Mouse (Mus musculus) CH12.LX (cell line): ENCODE data around the gene Papss1. TPM values are rescaled to one million over a fixed set of nuclear protein-coding genes. Genes with fewer than 3 reads are reported as not detected.

Experiments used
- DNase-seq: peaks from one replicate; pipeline ENCODE4 v3.0.0-alpha.2; 2013; ENCODE audit errors: extremely low read depth
- H3K27ac ChIP-seq: 2 replicates; pipeline ENCODE4 v1.5.1; 2012; ENCODE audit warnings: low read depth, mild to moderate bottlenecking, control low read depth, moderate library complexity; ENCODE audit not compliant: insufficient read depth
- H3K27me3 ChIP-seq: replicated peaks from 2 replicates; pipeline ENCODE3; 2012; ENCODE audit warnings: inconsistent platforms
- H3K36me3 ChIP-seq, 2 experiments: replicated peaks in 1 of 2; 2 replicates each; pipeline versions ENCODE3 to v1.6.1; 2012; ENCODE audit warnings: inconsistent platforms in 1 of 2, low read length in 1 of 2, mild to moderate bottlenecking in 1 of 2, mixed read lengths in 1 of 2, moderate library complexity in 1 of 2; ENCODE audit not compliant: control insufficient read depth in 1 of 2, insufficient read depth in 1 of 2
- H3K4me1 ChIP-seq, 2 experiments: 2 replicates each; pipeline ENCODE4 v1.6.1; 2012; ENCODE audit warnings: inconsistent platforms in 1 of 2, moderate library complexity in 1 of 2; ENCODE audit not compliant: insufficient read depth in 2 of 2, control insufficient read depth in 1 of 2
- H3K4me2 ChIP-seq: 2 replicates; pipeline ENCODE4 v1.6.1; 2012; ENCODE audit warnings: low read depth, mild to moderate bottlenecking, control low read depth; ENCODE audit not compliant: poor library complexity, insufficient read depth, severe bottlenecking
- H3K4me3 ChIP-seq, 3 experiments: fragments of 150-350 bp in 1 of 3; sonication (generic) in 1 of 3; replicated peaks in 1 of 3; 2 replicates each; pipeline versions ENCODE3 to v1.5.1; 2011 to 2012; ENCODE audit warnings: low read depth in 2 of 3, low read length in 2 of 3, mild to moderate bottlenecking in 2 of 3, moderate library complexity in 2 of 3, control low read depth in 1 of 3, improper control_type of control experiment in 1 of 3, inconsistent platforms in 1 of 3, mixed read lengths in 1 of 3; ENCODE audit not compliant: poor library complexity in 1 of 3
- H3K79me2 ChIP-seq: replicated peaks from 2 replicates; pipeline ENCODE4 v1.6.1; 2012; ENCODE audit warnings: mild to moderate bottlenecking, moderate library complexity; ENCODE audit not compliant: control insufficient read depth, poor library complexity, insufficient read depth, severe bottlenecking; ENCODE audit errors: extremely low read depth
- H3K9ac ChIP-seq: 2 replicates; pipeline ENCODE4 v1.6.1; 2012; ENCODE audit warnings: low read depth, mild to moderate bottlenecking, control low read depth, moderate library complexity; ENCODE audit not compliant: insufficient read depth
- H3K9me3 ChIP-seq: replicated peaks from 2 replicates; pipeline ENCODE3; 2012; ENCODE audit warnings: low read length, inconsistent platforms, mixed read lengths
- BHLHE40 ChIP-seq: IDR thresholded peaks from 2 replicates; pipeline ENCODE4 v1.6.1; 2011; ENCODE audit warnings: mild to moderate bottlenecking, low read depth, low read length, improper control_type of control experiment
- CTCF ChIP-seq, 2 experiments: IDR thresholded peaks in 1 of 2; conservative IDR thresholded peaks in 1 of 2; 2 replicates each; pipeline ENCODE4 v1.5.1; 2011 to 2012; ENCODE audit warnings: low read depth in 2 of 2, low read length in 2 of 2, improper control_type of control experiment in 1 of 2, inconsistent platforms in 1 of 2, mild to moderate bottlenecking in 1 of 2, moderate library complexity in 1 of 2
- ETS1 ChIP-seq: conservative IDR thresholded peaks from 2 replicates; pipeline ENCODE4 v1.6.1; 2012; ENCODE audit warnings: low read depth, mild to moderate bottlenecking, inconsistent platforms, low read length, improper control_type of control experiment, moderate library complexity
- HCFC1 ChIP-seq: IDR thresholded peaks from 2 replicates; pipeline ENCODE4 v1.6.1; 2012; ENCODE audit warnings: low read depth, mild to moderate bottlenecking, inconsistent platforms, low read length, improper control_type of control experiment
- IRF4 ChIP-seq: IDR thresholded peaks from 2 replicates; pipeline ENCODE4 v1.6.1; 2014; ENCODE audit warnings: low read depth, mild to moderate bottlenecking, inconsistent platforms, low read length, improper control_type of control experiment
- JUN ChIP-seq: IDR thresholded peaks from 2 replicates; pipeline ENCODE4 v1.6.1; 2011; ENCODE audit warnings: low read depth, mild to moderate bottlenecking, low read length, improper control_type of control experiment, moderate library complexity; ENCODE audit not compliant: insufficient read depth
- KAT2A ChIP-seq: IDR thresholded peaks from 2 replicates; pipeline ENCODE4 v1.6.1; 2012; ENCODE audit warnings: low read length, improper control_type of control experiment, inconsistent platforms; ENCODE audit not compliant: insufficient replicate concordance
- MAZ ChIP-seq: IDR thresholded peaks from 2 replicates; pipeline ENCODE4 v1.6.1; 2012; ENCODE audit warnings: low read depth, mild to moderate bottlenecking, inconsistent platforms, low read length, improper control_type of control experiment, moderate library complexity
- POLR2AphosphoS2 ChIP-seq: IDR thresholded peaks from 2 replicates; pipeline ENCODE4 v1.6.1; 2011; ENCODE audit warnings: low read depth, low read length, improper control_type of control experiment
- RAD21 ChIP-seq: IDR thresholded peaks from 2 replicates; pipeline ENCODE4 v1.6.1; 2011; ENCODE audit warnings: low read depth, mild to moderate bottlenecking, low read length, improper control_type of control experiment, moderate library complexity
- TCF12 ChIP-seq: IDR thresholded peaks from 2 replicates; pipeline ENCODE4 v1.6.1; 2014; ENCODE audit warnings: low read depth, mild to moderate bottlenecking, inconsistent platforms, low read length, improper control_type of control experiment
- UBTF ChIP-seq: IDR thresholded peaks from 2 replicates; pipeline ENCODE4 v1.6.1; 2012; ENCODE audit warnings: low read depth, mild to moderate bottlenecking, inconsistent platforms, low read length, improper control_type of control experiment, moderate library complexity
- USF1 ChIP-seq: IDR thresholded peaks from 2 replicates; pipeline ENCODE4 v1.6.1; 2014; ENCODE audit warnings: low read depth, mild to moderate bottlenecking, inconsistent platforms, low read length, improper control_type of control experiment
- USF2 ChIP-seq: conservative IDR thresholded peaks from 2 replicates; pipeline ENCODE4 v1.6.1; 2011; ENCODE audit warnings: low read depth, low read length, improper control_type of control experiment
- dilution Hi-C: fragments of 300-500 bp; cut with MboI; formaldehyde crosslinking; loops from 2 replicates; pipeline ENCODE4 v1.14.3; 2020; ENCODE audit warnings: low sequenced_read_pairs; ENCODE audit not compliant: extremely low pct_unique_long_range_greater_than_20kb, extremely low pct_ligation_motif_present
- in situ Hi-C: fragments of 300-500 bp; cut with MboI; formaldehyde crosslinking; loops from 3 replicates; pipeline ENCODE4 v1.14.3; 2019; ENCODE audit warnings: low sequenced_read_pairs, low pct_ligation_motif_present, low pct_unique_long_range_greater_than_20kb, mixed read lengths
- polyA plus RNA-seq: library from polyadenylated mRNA; unstranded; fragments of >175 nt; gene quantifications from 2 replicates; pipeline ENCODE4 v1.2.1, GENCODE M21; 2012; ENCODE audit warnings: low read depth; ENCODE audit not compliant: insufficient read length
- total RNA-seq, 2 experiments: library from RNA; depleted of rRNA; stranded (reverse); fragments of 300-350 nt in 1 of 2; fragments of >200 nt in 1 of 2; gene quantifications; 2 replicates each; pipeline ENCODE4 v1.2.3; 2012 to 2014

Gene Papss1
- total and polyA plus RNA-seq, 3 experiments, result 13.0 to 27.1 (median 19.3) TPM

DNA sequence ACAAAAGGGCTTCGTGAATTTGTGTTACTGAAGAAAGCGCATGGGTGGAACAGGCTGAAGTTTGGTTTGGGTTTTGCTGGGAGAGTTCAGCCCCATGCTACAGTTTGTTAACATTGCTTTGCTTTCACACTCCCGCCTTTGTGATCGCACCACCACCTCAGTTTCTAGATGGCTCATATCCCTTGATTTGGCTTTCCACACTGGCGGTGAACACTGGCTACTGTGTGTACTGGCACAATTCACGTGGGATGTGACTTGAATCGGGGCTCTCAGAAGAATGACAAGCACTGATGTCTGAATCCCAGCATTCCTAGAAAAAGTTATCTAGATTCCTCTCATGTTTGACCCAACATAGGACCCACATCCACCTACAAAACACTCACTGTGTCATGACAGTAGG lies 126.0 kb downstream of the Papss1 start:
- Histone ChIP-seq H3K4me1 (peaks cover 4 to 14% of the 10 kb centered on the region in 2 experiments; a peak in 3 of 4 replicates), H3K4me3 (no peak overlapping the region), H3K9ac (no peak overlapping the region), H3K9me3 (no peaks in the 10 kb centered on the region), H3K4me2 (no peak overlapping the region), H3K79me2 (no peaks in the 10 kb centered on the region), H3K27me3 (no peaks in the 10 kb centered on the region), H3K36me3 (no peaks in the 10 kb centered on the region), H3K27ac (no peak overlapping the region)
- dilution Hi-C loops (no loop called here), in situ Hi-C loops (no loop called here)
- no peak for DNase-seq
- TF ChIP-seq MAZ, result no peak
- TF ChIP-seq TCF12, result no peak
- TF ChIP-seq UBTF, result no peak

DNA sequence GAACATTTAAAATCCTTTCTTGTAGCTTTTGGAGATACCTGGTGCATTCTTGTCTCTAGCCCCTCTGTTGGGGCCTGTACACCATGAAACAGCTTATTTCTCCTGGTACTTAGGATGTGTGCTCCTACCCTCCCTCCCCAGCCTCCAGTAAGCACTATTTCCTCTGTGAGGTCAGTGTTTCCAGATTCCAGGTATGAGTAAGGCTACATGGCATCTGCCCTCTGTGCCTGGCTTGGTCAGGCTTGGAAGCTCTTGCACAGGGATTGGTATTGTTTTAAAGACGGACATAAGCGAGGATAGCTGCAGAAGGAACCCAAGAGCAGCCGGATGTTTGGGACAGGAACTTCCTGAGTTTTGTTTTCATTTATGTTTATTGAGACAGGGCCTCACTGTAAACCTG lies 126.6 kb downstream of the Papss1 start:
- no peak for TF ChIP-seq USF2
- TF ChIP-seq RAD21, result no peak
- no peak for TF ChIP-seq CTCF (conservative IDR thresholded peaks at IDR 0.05 in 1 of 2, IDR thresholded peaks at IDR 0.05 in 1 of 2; ENCODE audit: low read depth in 2 of 2, low read length in 2 of 2)
- TF ChIP-seq UBTF, result no peak
- no peak for TF ChIP-seq KAT2A
- no peak for TF ChIP-seq TCF12
- no peak for TF ChIP-seq JUN
- TF ChIP-seq ETS1, result no peak
- TF ChIP-seq MAZ, result no peak
- no peak for TF ChIP-seq IRF4
- TF ChIP-seq BHLHE40, result no peak
- TF ChIP-seq USF1, result no peak
- no peak for TF ChIP-seq HCFC1
- no peak for TF ChIP-seq POLR2AphosphoS2
- peaks cover 2 to 10% of the 10 kb centered on the region in 2 experiments; a peak in 3 of 4 replicates for H3K4me1 ChIP-seq
- no peaks in the 10 kb centered on the region for H3K27me3 ChIP-seq
- no peak overlapping the region for H3K9ac ChIP-seq
- no peaks in the 10 kb centered on the region for H3K79me2 ChIP-seq
- no peaks in the 10 kb centered on the region for H3K36me3 ChIP-seq
- H3K9me3 ChIP-seq, result no peaks in the 10 kb centered on the region
- dilution Hi-C loops (no loop called here), in situ Hi-C loops (no loop called here)
- H3K27ac ChIP-seq, result no peak overlapping the region
- DNase-seq, result no peak
- H3K4me3 ChIP-seq, result no peak overlapping the region
- no peak overlapping the region for H3K4me2 ChIP-seq

Other genes starting within 250 kb of the Papss1 start
- not detected in 2 replicates for gene Sgms2, start 73.4 kb upstream of the Papss1 start, total RNA-seq (2012; rRNA removed)
- gene Sgms2, start 73.4 kb upstream of the Papss1 start, total RNA-seq (2014; rRNA removed), result not detected in 2 replicates
- not detected in 2 replicates for gene Sgms2, start 73.4 kb upstream of the Papss1 start, polyA plus RNA-seq